Mouse (Mus musculus) heart, postnatal 0 days (tissue): ENCODE results near the gene Ccdc146. TPM values are rescaled to one million over a fixed set of nuclear protein-coding genes. Genes with fewer than 3 reads are reported as not detected.

Experiments used
- ATAC-seq: fragments of 200-750 bp; cut with Nextera tagmentation; 2 replicates; pipeline ENCODE4 v1.8.0; 2017; ENCODE audit warnings: low read depth, moderate number of reproducible peaks, moderate library complexity; ENCODE audit not compliant: insufficient read depth
- DNase-seq: peaks from one replicate; pipeline ENCODE4 v3.0.0-alpha.2; 2016; ENCODE audit warnings: low spot score
- H3K27ac ChIP-seq: fragments of 300-500 bp; sonication (generic); 2 replicates; pipeline ENCODE4 v1.5.1; 2014; ENCODE audit warnings: low read depth, mild to moderate bottlenecking
- H3K27me3 ChIP-seq: fragments of 300-500 bp; sonication (generic); 2 replicates; pipeline ENCODE4 v1.6.1; 2014; ENCODE audit warnings: low read length, mixed read lengths; ENCODE audit not compliant: control insufficient read depth, insufficient read depth
- H3K36me3 ChIP-seq: fragments of 300-500 bp; sonication (generic); replicated peaks from 2 replicates; pipeline ENCODE4 v1.6.1; 2014; ENCODE audit warnings: low read length, mixed read lengths; ENCODE audit not compliant: control insufficient read depth, insufficient read depth
- H3K4me1 ChIP-seq: fragments of 300-500 bp; sonication (generic); 2 replicates; pipeline ENCODE4 v1.6.1; 2014; ENCODE audit warnings: antibody characterized with exemption; ENCODE audit not compliant: control insufficient read depth, insufficient read depth
- H3K4me2 ChIP-seq: fragments of 300-500 bp; sonication (generic); 2 replicates; pipeline ENCODE4 v1.6.1; 2014; ENCODE audit warnings: low read depth, mild to moderate bottlenecking, low read length, moderate library complexity
- H3K4me3 ChIP-seq: fragments of 300-500 bp; sonication (generic); 2 replicates; pipeline ENCODE4 v1.5.1; 2014; ENCODE audit warnings: low read depth, low read length
- H3K9ac ChIP-seq: fragments of 300-500 bp; sonication (generic); replicated peaks from 2 replicates; pipeline ENCODE4 v1.6.1; 2014; ENCODE audit warnings: low read depth, low read length, mixed read lengths
- H3K9me3 ChIP-seq: fragments of 300-500 bp; sonication (generic); replicated peaks from 2 replicates; pipeline ENCODE4 v1.6.1; 2016; ENCODE audit warnings: low read length; ENCODE audit not compliant: control insufficient read depth
- CTCF ChIP-seq: IDR thresholded peaks from 2 replicates; pipeline ENCODE4 v1.5.1; 2016; ENCODE audit warnings: antibody characterized with exemption, control low read depth, low read depth
- EP300 ChIP-seq: IDR thresholded peaks from 2 replicates; pipeline ENCODE4 v1.6.1; 2016; ENCODE audit warnings: antibody characterized with exemption, low read depth
- WGBS: fragments of 180-500 bp; shearing (Covaris S2); extraction: QIAGEN DNeasy Blood & Tissue Kit; methylation state at CpG from one replicate; pipeline ENCODE4 v1.1.7; 2014; 5-methylcytosine and 5-hydroxymethylcytosine counted together
- polyA plus RNA-seq: library from polyadenylated mRNA; unstranded; fragments of >200 nt; fragmentation: Nextera tagmentation; extraction: Ambion mirVana; gene quantifications from 2 replicates; pipeline ENCODE4 v1.2.1, GENCODE M21; 2015
- total RNA-seq: library from RNA; depleted of rRNA; stranded (reverse); fragments of >200 nt; gene quantifications from 2 replicates; pipeline ENCODE4 v1.2.3, GENCODE M21; 2014; ENCODE audit warnings: low replicate concordance

The Ccdc146 gene
- total and polyA plus RNA-seq, 2 experiments from 2014 or later = 0.08 to 4.1 TPM

DNA sequence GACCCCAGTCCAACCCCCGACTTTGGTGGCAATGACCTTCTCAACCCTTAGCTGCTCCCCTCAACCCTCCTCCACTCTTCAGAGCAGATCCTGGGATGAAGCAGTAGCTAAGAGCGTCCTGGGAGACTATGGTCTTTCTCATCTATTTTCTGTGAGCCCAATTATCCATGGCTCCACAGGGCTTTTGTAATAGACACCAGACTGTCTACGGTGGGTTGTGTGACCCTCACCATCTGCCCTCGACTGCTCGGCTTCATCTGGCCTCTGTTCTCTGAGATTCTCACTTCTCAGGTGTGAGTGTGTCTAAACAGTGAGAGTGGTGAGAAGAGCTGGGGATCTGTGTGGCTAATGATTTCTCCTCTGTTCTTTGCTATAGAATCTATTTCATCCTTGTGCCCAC, 117.3 kb downstream of the Ccdc146 start:
- TF ChIP-seq EP300 = no peak
- TF ChIP-seq CTCF = no peak
- Histone ChIP-seq H3K4me3 (no peak overlapping the region), H3K9me3 (no peaks in the 10 kb centered on the region), H3K9ac (no peak overlapping the region), H3K36me3 (no peaks in the 10 kb centered on the region), H3K27me3 (no peaks in the 10 kb centered on the region), H3K4me2 (no peak overlapping the region), H3K27ac (no peak overlapping the region), H3K4me1 (no peaks in the 10 kb centered on the region)
- no peak for ATAC-seq
- 85% methylated on average over 5 of the region's 5 CpGs for WGBS
- DNase-seq = no peak

DNA sequence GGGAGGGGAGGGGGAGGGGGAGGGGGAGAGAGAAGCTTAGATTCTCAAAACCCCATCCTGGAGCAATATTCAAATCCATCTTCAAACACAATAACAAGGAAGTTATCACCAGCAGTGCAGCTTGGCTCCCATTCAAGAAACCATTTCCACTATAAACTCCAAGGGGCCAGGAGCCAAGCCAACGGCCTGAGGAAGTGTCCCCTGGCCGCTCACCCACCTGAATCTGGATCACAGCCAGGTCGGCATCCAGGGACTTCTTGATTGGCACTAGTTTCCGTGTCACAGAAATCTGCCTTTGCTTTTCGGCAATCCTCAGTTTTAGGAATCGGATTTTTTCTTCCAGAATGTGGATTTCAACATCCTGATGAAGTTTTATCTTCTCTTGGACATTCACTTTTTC, 123.5 kb downstream of the Ccdc146 start:
- H3K27ac ChIP-seq = no peak overlapping the region
- H3K36me3 ChIP-seq = no peaks in the 10 kb centered on the region
- no peak overlapping the region for H3K4me2 ChIP-seq
- H3K9ac ChIP-seq = no peak overlapping the region
- ATAC-seq = no peak
- H3K27me3 ChIP-seq = no peaks in the 10 kb centered on the region
- no peak for DNase-seq
- 44% methylated on average over 6 of the region's 6 CpGs for WGBS
- H3K9me3 ChIP-seq = no peaks in the 10 kb centered on the region
- no peaks in the 10 kb centered on the region for H3K4me1 ChIP-seq
- no peak for TF ChIP-seq EP300
- no peak for TF ChIP-seq CTCF
- no peak overlapping the region for H3K4me3 ChIP-seq

DNA sequence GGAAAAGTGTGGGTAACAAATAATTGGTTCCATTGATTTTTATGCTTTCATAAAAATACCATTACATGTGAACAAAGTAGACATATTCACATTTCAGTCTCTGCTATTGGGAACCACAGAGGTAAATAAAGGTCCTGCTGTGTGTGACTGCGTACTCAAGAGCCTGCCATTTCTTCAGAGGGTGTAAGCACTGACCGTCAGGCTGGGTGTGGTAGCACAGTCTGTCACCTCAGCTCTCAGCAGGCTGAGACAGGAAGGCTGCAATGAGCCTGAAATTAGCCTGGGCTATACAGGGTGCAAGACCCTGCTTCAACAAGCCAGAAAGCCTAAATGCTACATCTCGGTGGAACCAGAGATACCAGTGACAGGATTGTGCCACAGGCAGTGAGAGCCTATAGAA, 124.4 kb downstream of the Ccdc146 start:
- Histone ChIP-seq H3K27me3 (no peaks in the 10 kb centered on the region), H3K4me2 (no peak overlapping the region), H3K27ac (no peak overlapping the region), H3K9me3 (no peaks in the 10 kb centered on the region), H3K4me3 (no peak overlapping the region), H3K9ac (no peak overlapping the region), H3K4me1 (no peaks in the 10 kb centered on the region), H3K36me3 (no peaks in the 10 kb centered on the region)
- DNase-seq (no peak), ATAC-seq (no peak)
- WGBS = 94% methylated on average over 3 of the region's 3 CpGs
- no peak for TF ChIP-seq CTCF
- no peak for TF ChIP-seq EP300

DNA sequence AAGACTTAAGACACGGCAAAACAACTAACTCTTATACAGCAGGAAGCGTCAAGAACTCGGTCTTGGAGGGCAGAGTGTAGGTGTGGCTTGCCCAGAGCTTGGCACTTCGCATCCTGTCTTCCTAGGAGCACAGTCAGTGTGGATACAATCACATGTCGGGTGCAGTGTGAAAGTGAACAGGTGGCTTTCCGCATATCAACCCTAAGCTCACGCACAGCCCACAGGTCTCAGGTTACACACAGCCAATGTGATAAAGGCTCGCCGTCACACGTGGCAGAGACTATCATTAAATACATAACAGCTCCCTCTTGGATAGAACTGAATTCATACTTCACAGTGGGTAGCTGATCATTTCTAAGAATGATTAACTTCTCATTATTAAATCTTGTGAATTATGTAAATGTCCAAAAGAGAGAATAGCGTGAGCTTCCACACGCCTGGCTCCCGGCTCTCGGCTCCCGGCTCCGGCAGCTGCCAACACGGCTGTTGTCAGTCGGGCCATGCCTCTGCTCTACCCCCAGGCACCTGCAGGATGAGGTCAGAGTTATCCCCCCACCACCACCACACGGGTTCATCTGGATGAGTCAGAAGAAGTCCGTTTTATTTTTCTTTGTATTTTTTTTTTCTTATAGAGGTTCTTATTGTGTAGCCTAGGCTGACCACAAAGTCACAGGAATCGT, 125.3 kb downstream of the Ccdc146 start:
- Histone ChIP-seq H3K36me3 (no peaks in the 10 kb centered on the region), H3K9me3 (no peaks in the 10 kb centered on the region), H3K4me1 (no peaks in the 10 kb centered on the region), H3K4me3 (no peak overlapping the region), H3K4me2 (no peak overlapping the region; the same call in 1 of the 2 replicates), H3K27ac (no peak overlapping the region), H3K9ac (no peak overlapping the region), H3K27me3 (no peaks in the 10 kb centered on the region)
- DNase-seq = no peak
- peak; percentile 49; the same call in 1 of the 2 replicates for ATAC-seq
- WGBS = 60% methylated on average over 21 of the region's 21 CpGs
- TF ChIP-seq EP300 = no peak
- TF ChIP-seq CTCF = no peak

DNA sequence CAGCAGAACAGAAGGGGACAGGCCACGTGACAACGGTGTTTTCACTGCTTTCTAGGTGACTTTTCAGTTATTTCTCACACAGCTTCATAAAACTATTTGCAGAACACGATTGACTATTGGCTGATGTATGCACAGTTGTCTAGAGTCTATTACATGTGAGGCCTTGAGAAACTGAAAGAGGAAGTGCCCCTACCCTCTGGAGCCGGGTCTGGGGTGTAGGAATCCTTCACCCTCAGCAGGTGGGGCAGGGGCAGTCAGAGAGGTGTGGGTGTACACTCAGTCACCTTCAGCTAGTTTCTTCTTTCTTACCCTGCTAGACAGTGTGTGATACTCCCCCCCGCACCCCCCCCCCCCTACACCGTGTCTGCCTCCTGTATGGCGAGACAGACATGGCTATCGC, 128.8 kb downstream of the Ccdc146 start:
- ATAC-seq (no peak), DNase-seq (no peak)
- no peaks in the 10 kb centered on the region for H3K9me3 ChIP-seq
- H3K9ac ChIP-seq = no peak overlapping the region
- H3K4me2 ChIP-seq = no peak overlapping the region
- WGBS = 85% methylated on average over 8 of the region's 8 CpGs
- TF ChIP-seq EP300 (no peak), CTCF (no peak)
- no peak overlapping the region for H3K4me3 ChIP-seq
- H3K27me3 ChIP-seq = no peaks in the 10 kb centered on the region
- H3K27ac ChIP-seq = no peak overlapping the region
- no peaks in the 10 kb centered on the region for H3K36me3 ChIP-seq
- no peaks in the 10 kb centered on the region for H3K4me1 ChIP-seq

DNA sequence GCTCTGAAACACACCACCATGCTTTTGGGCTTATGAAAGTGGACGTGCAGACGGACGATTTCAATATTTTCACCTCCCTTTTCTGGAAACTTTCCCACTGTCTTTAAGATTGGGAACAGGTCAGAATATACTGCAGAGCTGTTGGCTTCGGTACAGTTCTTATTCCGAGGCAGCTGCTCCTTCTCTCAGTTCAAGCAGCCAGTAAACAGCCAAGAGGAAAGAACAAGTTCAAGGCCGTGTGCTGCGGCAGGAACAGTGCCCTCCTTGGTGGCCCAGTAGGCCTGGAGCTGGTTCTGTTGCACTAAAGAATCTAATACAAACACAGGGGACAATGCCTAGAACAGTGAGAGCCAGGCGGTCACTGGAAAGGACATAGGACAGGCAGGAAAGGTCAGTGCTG, 133.9 kb downstream of the Ccdc146 start:
- no peak for DNase-seq

More for the DNA sequence above, 133.9 kb downstream of the Ccdc146 start:
- Histone ChIP-seq H3K4me1 (peaks cover 6% of the 10 kb centered on the region; the same call in 1 of the 2 replicates), H3K4me3 (no peak overlapping the region), H3K27me3 (no peaks in the 10 kb centered on the region), H3K4me2 (no peak overlapping the region), H3K9me3 (no peaks in the 10 kb centered on the region), H3K36me3 (no peaks in the 10 kb centered on the region), H3K9ac (no peak overlapping the region), H3K27ac (no peak overlapping the region)
- ATAC-seq = 0 out of 2 replicates have a peak, but pooled peaks have one; percentile 6
- TF ChIP-seq EP300 (no peak), CTCF (no peak)
- WGBS = 71% methylated on average over 8 of the region's 8 CpGs
